Mouse (Mus musculus) stomach, postnatal 0 days (tissue): ENCODE measurements around the gene Cgref1. TPM values are rescaled to one million over a fixed set of nuclear protein-coding genes. Genes with fewer than 3 reads are reported as not detected.

Experiments
- ATAC-seq: fragments of 200-750 bp; cut with Nextera tagmentation; 2 replicates; pipeline ENCODE4 v1.8.0; 2017; ENCODE audit not compliant: low FRiP score, low TSS enrichment
- DNase-seq: peaks from one replicate; pipeline ENCODE4 v3.0.0-alpha.2; 2016; ENCODE audit warnings: low spot score
- H3K27ac ChIP-seq: fragments of 300-500 bp; sonication (generic); replicated peaks from 2 replicates; pipeline ENCODE4 v1.5.1; 2014; ENCODE audit warnings: mild to moderate bottlenecking, control low read depth
- H3K27me3 ChIP-seq: fragments of 300-500 bp; sonication (generic); 2 replicates; pipeline ENCODE4 v1.6.1; 2014; ENCODE audit warnings: low read length; ENCODE audit not compliant: control insufficient read depth, insufficient read depth
- H3K36me3 ChIP-seq: fragments of 300-500 bp; sonication (generic); 2 replicates; pipeline ENCODE4 v1.6.1; 2014; ENCODE audit warnings: low read length, mixed read lengths; ENCODE audit not compliant: control insufficient read depth, insufficient read depth
- H3K4me1 ChIP-seq: fragments of 300-500 bp; sonication (generic); replicated peaks from 2 replicates; pipeline ENCODE4 v1.6.1; 2014; ENCODE audit warnings: antibody characterized with exemption; ENCODE audit not compliant: control insufficient read depth, insufficient read depth
- H3K4me2 ChIP-seq: fragments of 300-500 bp; sonication (generic); replicated peaks from 2 replicates; pipeline ENCODE4 v1.6.1; 2014; ENCODE audit warnings: low read depth, mild to moderate bottlenecking, control low read depth, moderate library complexity
- H3K4me3 ChIP-seq: fragments of 300-500 bp; sonication (generic); 2 replicates; pipeline ENCODE4 v1.5.1; 2014; ENCODE audit warnings: low read depth, low read length, control low read depth
- H3K9ac ChIP-seq: fragments of 300-500 bp; sonication (generic); 2 replicates; pipeline ENCODE4 v1.6.1; 2014; ENCODE audit warnings: mild to moderate bottlenecking, low read length, control low read depth, mixed read lengths
- H3K9me3 ChIP-seq: fragments of 300-500 bp; sonication (generic); 2 replicates; pipeline ENCODE4 v1.6.1; 2016; ENCODE audit warnings: low read length; ENCODE audit not compliant: control insufficient read depth
- CTCF ChIP-seq: IDR thresholded peaks from 2 replicates; pipeline ENCODE4 v1.5.1; 2016; ENCODE audit warnings: antibody characterized with exemption, low read depth, mild to moderate bottlenecking, moderate library complexity
- EP300 ChIP-seq: optimal IDR thresholded peaks from 2 replicates; pipeline ENCODE3; 2016; ENCODE audit warnings: antibody characterized with exemption
- WGBS: fragments of 180-500 bp; shearing (Covaris S2); extraction: QIAGEN DNeasy Blood & Tissue Kit; methylation state at CpG from one replicate; pipeline ENCODE4 v1.1.7; 2014; 5-methylcytosine and 5-hydroxymethylcytosine counted together
- polyA plus RNA-seq: library from polyadenylated mRNA; unstranded; fragments of >200 nt; fragmentation: Nextera tagmentation; extraction: Ambion mirVana; gene quantifications from 2 replicates; pipeline ENCODE4 v1.2.1, GENCODE M21; 2015

The Cgref1 gene
- polyA plus RNA-seq, 1 experiment from 2014 or later, result 24.8 TPM

- Histone ChIP-seq H3K36me3 (peaks cover 9% of the 10 kb centered on the region), H3K27ac (peak overlapping the region; percentile 96), H3K4me3 (no peak overlapping the region; the same call in 1 of the 2 replicates), H3K9ac (peak overlapping the region; percentile 66), H3K27me3 (no peaks in the 10 kb centered on the region), H3K9me3 (no peaks in the 10 kb centered on the region), H3K4me1 (peaks cover 18% of the 10 kb centered on the region), H3K4me2 (peak overlapping the region; percentile 81)
- TF ChIP-seq EP300 (peak; percentile 21), CTCF (no peak)
- WGBS, result 37% methylated on average over 13 of the region's 13 CpGs
- ATAC-seq, result peak; percentile 33; the same call in 1 of the 2 replicates
- peak; percentile 50 for DNase-seq
Measured at GRCm38 (mm10) chr5:30908426-30909299, 36.7 kb downstream of the Cgref1 start.

- under 1% methylated on average over 58 of the region's 58 CpGs for WGBS
- TF ChIP-seq CTCF (0 out of 2 replicates have a peak, but pooled peaks have one; percentile 5), EP300 (no peak)
- Histone ChIP-seq H3K9me3 (no peaks in the 10 kb centered on the region), H3K4me1 (peaks cover 14% of the 10 kb centered on the region), H3K36me3 (peaks cover 13% of the 10 kb centered on the region), H3K9ac (peak within 1 kb of the TSS; percentile 80), H3K4me3 (peak within 1 kb of the TSS; percentile 71), H3K27me3 (no peaks in the 10 kb centered on the region), H3K4me2 (peak within 1 kb of the TSS; percentile 81), H3K27ac (peak within 1 kb of the TSS; percentile 96)
- ATAC-seq, result peak; percentile 95
- peak; percentile 97 for DNase-seq
Measured at GRCm38 (mm10) chr5:30907413-30908059, 37.9 kb downstream of the Cgref1 start, which contains the start of gene Ost4. Gene Ost4 (minus strand): TSS chr5:30907788.

GRCm38 (mm10) chr5:30901860-30902259 is 43.5 kb downstream of the Cgref1 start:
- DNase-seq, result no peak
- Histone ChIP-seq H3K9ac (no peak overlapping the region), H3K4me3 (no peak overlapping the region), H3K4me1 (0 out of 2 replicates have a peak, but pooled peaks cover 4% of the 10 kb centered on the region), H3K4me2 (no peak overlapping the region), H3K27me3 (no peaks in the 10 kb centered on the region), H3K36me3 (peaks cover 13% of the 10 kb centered on the region), H3K27ac (no peak overlapping the region), H3K9me3 (no peaks in the 10 kb centered on the region)
- TF ChIP-seq CTCF, result no peak
- no peak for TF ChIP-seq EP300
- ATAC-seq, result no peak
- WGBS, result 91% methylated on average over 5 of the region's 5 CpGs

GRCm38 (mm10) chr5:30890375-30890774 is 55.0 kb downstream of the Cgref1 start:
- H3K9ac ChIP-seq, result peak overlapping the region; percentile 47
- H3K4me3 ChIP-seq, result no peak overlapping the region
- H3K27me3 ChIP-seq, result no peaks in the 10 kb centered on the region
- H3K4me1 ChIP-seq, result no peaks in the 10 kb centered on the region; the same call in 1 of the 2 replicates
- peak overlapping the region; percentile 94 for H3K4me2 ChIP-seq
- DNase-seq (no peak), ATAC-seq (no peak)
- H3K36me3 ChIP-seq, result peaks cover 22% of the 10 kb centered on the region
- peak overlapping the region; percentile 40 for H3K27ac ChIP-seq
- no peak for TF ChIP-seq CTCF
- no peak for TF ChIP-seq EP300
- no peaks in the 10 kb centered on the region for H3K9me3 ChIP-seq
- 58% methylated on average over 7 of the region's 7 CpGs for WGBS

GRCm38 (mm10) chr5:30889088-30889754 is 56.2 kb downstream of the Cgref1 start:
- ATAC-seq (no peak; the same call in 1 of the 2 replicates), DNase-seq (no peak)
- Histone ChIP-seq H3K4me3 (peak overlapping the region; percentile 81), H3K27ac (peak overlapping the region; percentile 97), H3K9ac (peak overlapping the region; percentile 77), H3K9me3 (no peaks in the 10 kb centered on the region), H3K4me1 (no peaks in the 10 kb centered on the region; the same call in 1 of the 2 replicates), H3K27me3 (no peaks in the 10 kb centered on the region), H3K4me2 (peak overlapping the region; percentile 94), H3K36me3 (peaks cover 17% of the 10 kb centered on the region)
- no peak for TF ChIP-seq CTCF
- no peak for TF ChIP-seq EP300
- under 1% methylated on average over 32 of the region's 42 CpGs for WGBS
